Mouse (Mus musculus) liver, adult 2 months (tissue): ENCODE data around the gene Npat.

Source experiments
- CTCF ChIP-seq: fragments of 200-500 bp; IDR thresholded peaks from 2 replicates; pipeline ENCODE4 v1.5.1; 2011; ENCODE audit warnings: low read depth, low read length, control low read depth
- POLR2A ChIP-seq: fragments of 200-500 bp; IDR thresholded peaks from 2 replicates; pipeline ENCODE4 v1.6.1; 2011; ENCODE audit warnings: low read length, control low read depth; ENCODE audit not compliant: insufficient read depth; ENCODE audit errors: extremely low read depth

GRCm38 (mm10) chr9:53603384-53603783 lies 66.5 kb downstream of the Npat start:
- no peak for TF ChIP-seq POLR2A
- TF ChIP-seq CTCF, result no peak
